Mouse (Mus musculus) midbrain, postnatal 0 days (tissue): ENCODE measurements around the gene C1rl. TPM values are rescaled to one million over a fixed set of nuclear protein-coding genes. Genes with fewer than 3 reads are reported as not detected.

Source experiments
- ATAC-seq: fragments of 200-750 bp; cut with Nextera tagmentation; 2 replicates; pipeline ENCODE4 v1.8.0; 2017; ENCODE audit warnings: moderate number of reproducible peaks, mild to moderate bottlenecking, moderate TSS enrichment, moderate library complexity; ENCODE audit not compliant: low FRiP score
- DNase-seq: peaks from one replicate; pipeline ENCODE4 v3.0.0-alpha.2; 2015; ENCODE audit warnings: low spot score
- H3K27ac ChIP-seq: fragments of 300-500 bp; sonication (generic); 2 replicates; pipeline ENCODE4 v1.5.1; 2014; ENCODE audit warnings: low read depth, mild to moderate bottlenecking, low read length, mixed read lengths
- H3K27me3 ChIP-seq: fragments of 300-500 bp; sonication (generic); 2 replicates; pipeline ENCODE4 v1.6.1; 2014; ENCODE audit warnings: low read length, control low read depth, mixed read lengths; ENCODE audit not compliant: insufficient read depth
- H3K36me3 ChIP-seq: fragments of 300-500 bp; sonication (generic); 2 replicates; pipeline ENCODE4 v1.6.1; 2014; ENCODE audit warnings: low read length, control low read depth, mixed read lengths; ENCODE audit not compliant: insufficient read depth
- H3K4me1 ChIP-seq: fragments of 300-500 bp; sonication (generic); 2 replicates; pipeline ENCODE4 v1.6.1; 2014; ENCODE audit warnings: mild to moderate bottlenecking, control low read depth, antibody characterized with exemption, low read length, mixed read lengths; ENCODE audit not compliant: insufficient read depth
- H3K4me2 ChIP-seq: fragments of 300-500 bp; sonication (generic); 2 replicates; pipeline ENCODE4 v1.6.1; 2014; ENCODE audit warnings: low read depth, mild to moderate bottlenecking, low read length, mixed read lengths; ENCODE audit not compliant: poor library complexity, severe bottlenecking
- H3K4me3 ChIP-seq: fragments of 300-500 bp; sonication (generic); 2 replicates; pipeline ENCODE4 v1.5.1; 2014; ENCODE audit warnings: low read depth, mild to moderate bottlenecking, low read length, moderate library complexity
- H3K9ac ChIP-seq: fragments of 300-500 bp; sonication (generic); replicated peaks from 2 replicates; pipeline ENCODE4 v1.6.1; 2014; ENCODE audit warnings: mild to moderate bottlenecking, low read length, moderate library complexity, mixed read lengths; ENCODE audit not compliant: poor library complexity, severe bottlenecking
- H3K9me3 ChIP-seq: fragments of 300-500 bp; sonication (generic); 2 replicates; pipeline ENCODE4 v1.6.1; 2016; ENCODE audit warnings: low read length, control low read depth
- CTCF ChIP-seq: IDR thresholded peaks from 2 replicates; pipeline ENCODE4 v1.5.1; 2016; ENCODE audit warnings: antibody characterized with exemption, mild to moderate bottlenecking
- WGBS: fragments of 180-500 bp; shearing (Covaris S2); extraction: QIAGEN DNeasy Blood & Tissue Kit; methylation state at CpG from one replicate; pipeline ENCODE4 v1.1.7; 2014; 5-methylcytosine and 5-hydroxymethylcytosine counted together
- polyA plus RNA-seq: library from polyadenylated mRNA; unstranded; fragments of >200 nt; fragmentation: Nextera tagmentation; extraction: Ambion mirVana; gene quantifications from 2 replicates; pipeline ENCODE4 v1.2.1, GENCODE M21; 2015
- total RNA-seq: library from RNA; depleted of rRNA; stranded (reverse); fragments of >200 nt; gene quantifications from 2 replicates; pipeline ENCODE4 v1.2.3, GENCODE M21; 2014

Gene C1rl
- total and polyA plus RNA-seq, 2 experiments from 2014 or later, result 0.35 TPM; not detected in 1

DNA sequence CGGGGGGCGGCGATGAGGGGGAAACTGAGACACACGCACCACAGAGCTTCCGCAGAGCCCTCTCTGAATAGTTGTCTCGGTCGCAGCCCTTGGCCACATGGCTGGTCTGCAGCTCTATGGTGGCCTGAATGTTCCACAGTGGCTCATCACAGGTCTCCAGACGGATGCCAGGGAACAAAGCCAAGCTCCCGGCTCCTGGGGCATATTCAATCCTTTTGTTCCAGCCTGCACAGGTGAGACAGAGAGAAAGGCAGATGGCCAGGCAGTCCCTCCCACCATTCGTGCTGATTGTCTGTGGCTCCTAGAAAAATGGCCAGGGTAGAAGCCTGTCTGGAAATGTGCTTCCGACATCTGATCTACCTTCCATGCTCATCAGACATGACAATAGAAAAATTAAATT, 34.4 kb upstream of the C1rl start:
- Histone ChIP-seq H3K4me3 (no peak overlapping the region), H3K9ac (no peak overlapping the region), H3K36me3 (peaks cover 24% of the 10 kb centered on the region), H3K27ac (no peak overlapping the region), H3K4me2 (no peak overlapping the region), H3K4me1 (peaks cover 4% of the 10 kb centered on the region; the same call in 1 of the 2 replicates), H3K27me3 (no peaks in the 10 kb centered on the region), H3K9me3 (no peaks in the 10 kb centered on the region)
- DNase-seq (peak; percentile 28), ATAC-seq (no peak)
- no peak for TF ChIP-seq CTCF
- 92% methylated on average over 11 of the region's 11 CpGs for WGBS

DNA sequence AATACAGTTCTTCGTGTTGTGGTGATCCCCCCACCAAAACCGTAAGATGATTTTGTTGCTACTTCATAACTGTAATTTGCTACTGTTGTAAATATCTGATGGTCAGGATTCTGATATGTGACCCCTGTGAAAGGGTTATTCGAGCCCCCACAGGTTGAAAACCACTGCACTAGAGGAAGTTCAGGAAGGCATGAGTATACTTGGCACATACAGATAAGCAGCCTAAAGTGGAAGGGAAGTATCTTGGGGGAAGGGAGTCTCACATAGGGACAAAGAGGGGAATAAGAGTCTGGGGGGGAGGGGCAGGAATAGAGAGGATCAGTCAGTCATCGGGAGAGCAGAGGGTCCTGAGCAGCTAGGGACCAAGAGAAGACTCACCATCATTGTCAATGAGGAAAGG, 33.5 kb upstream of the C1rl start:
- Histone ChIP-seq H3K9me3 (no peaks in the 10 kb centered on the region), H3K27me3 (no peaks in the 10 kb centered on the region), H3K36me3 (peaks cover 24% of the 10 kb centered on the region), H3K27ac (no peak overlapping the region), H3K9ac (no peak overlapping the region), H3K4me3 (no peak overlapping the region), H3K4me1 (peaks cover 4% of the 10 kb centered on the region; the same call in 1 of the 2 replicates), H3K4me2 (no peak overlapping the region)
- TF ChIP-seq CTCF, result no peak
- DNase-seq, result no peak
- WGBS, result 89% methylated on average over 4 of the region's 4 CpGs
- no peak for ATAC-seq

DNA sequence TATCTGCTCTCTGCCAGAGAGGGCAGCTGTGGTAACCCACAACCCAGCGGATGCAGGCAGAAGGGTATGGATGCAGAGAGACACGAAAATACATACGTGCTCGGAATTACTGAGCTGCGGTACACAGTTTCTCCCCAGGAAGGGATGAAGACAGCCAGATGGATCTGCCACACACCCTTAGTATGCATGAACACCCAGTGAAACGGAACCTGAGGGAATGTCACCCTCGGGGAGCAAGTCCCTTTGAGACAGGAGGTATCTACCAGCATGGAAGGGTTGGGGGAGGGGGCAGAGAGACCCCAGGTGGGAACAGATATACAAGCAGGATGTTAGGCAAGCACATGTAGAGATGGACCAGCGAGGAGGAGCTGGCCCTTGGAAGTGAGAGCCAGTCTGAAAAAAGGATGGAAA, 29.0 kb upstream of the C1rl start:
- H3K9ac ChIP-seq, result peak overlapping the region; percentile 91
- no peaks in the 10 kb centered on the region for H3K27me3 ChIP-seq
- 0 out of 2 replicates have a peak, but pooled peaks cover 11% of the 10 kb centered on the region for H3K36me3 ChIP-seq
- TF ChIP-seq CTCF, result no peak; the same call in 1 of the 2 replicates
- ATAC-seq (peak; percentile 43), DNase-seq (peak; percentile 46)
- 10% methylated on average over 8 of the region's 8 CpGs for WGBS
- H3K4me1 ChIP-seq, result peaks cover 8% of the 10 kb centered on the region; the same call in 1 of the 2 replicates
- no peaks in the 10 kb centered on the region for H3K9me3 ChIP-seq
- peak overlapping the region; percentile 82 for H3K4me2 ChIP-seq
- peak overlapping the region; percentile 70 for H3K4me3 ChIP-seq
- H3K27ac ChIP-seq, result peak overlapping the region; percentile 95

DNA sequence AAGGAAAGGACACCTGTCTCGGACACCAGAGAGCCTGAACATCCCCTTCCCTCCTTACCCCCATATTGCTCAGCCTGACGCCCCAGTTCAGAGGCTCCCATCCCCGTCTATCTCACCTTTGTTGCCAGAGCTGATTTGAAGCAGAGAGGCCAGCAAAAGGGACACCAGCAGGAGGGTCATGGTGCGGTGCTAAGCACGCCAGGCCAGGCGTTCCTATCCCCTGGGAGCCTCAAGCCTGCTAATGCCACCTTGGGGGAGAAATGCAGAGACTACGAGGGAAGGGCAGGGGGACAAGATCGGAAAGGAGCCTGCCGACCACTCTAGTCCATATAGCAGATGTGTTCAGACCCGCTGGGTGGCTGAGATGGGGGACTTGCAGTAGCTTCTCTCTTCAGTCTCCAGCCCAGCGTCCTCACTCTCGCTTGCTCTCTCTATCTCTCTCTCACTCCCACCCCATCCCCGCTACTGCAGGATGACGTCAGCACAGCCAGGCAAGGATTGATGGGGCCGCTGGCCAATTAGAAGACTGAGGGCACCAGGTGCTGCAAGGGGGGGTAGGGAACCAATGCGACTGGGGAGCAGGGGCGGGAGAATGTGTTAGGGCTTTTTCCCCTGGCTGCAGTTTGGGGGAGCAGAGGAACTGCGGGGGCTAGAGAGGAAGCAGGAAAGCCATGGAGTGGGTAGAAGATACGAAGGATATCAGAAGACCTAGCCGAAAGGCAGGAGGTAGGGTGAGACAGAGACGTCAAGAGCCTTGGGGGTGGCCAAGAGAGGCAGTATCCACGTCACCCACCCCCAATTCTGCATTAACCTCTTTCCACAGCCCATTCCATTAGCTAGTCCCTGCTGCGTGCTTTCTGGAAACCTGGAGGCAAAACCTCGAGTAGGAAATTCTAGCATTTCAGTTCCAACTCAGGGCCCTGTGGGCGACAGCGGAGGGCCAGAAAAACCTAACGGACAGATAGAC, 28.3 kb upstream of the C1rl start, which contains the start of gene Clstn3:
Clstn3 (minus strand) TSS at position 490 of the 967 bp plus-strand sequence.
- peak; percentile 97 for DNase-seq
- H3K9ac ChIP-seq, result peak within 1 kb of the TSS; percentile 91
- H3K4me2 ChIP-seq, result peak within 1 kb of the TSS; percentile 82
- H3K27ac ChIP-seq, result peak within 1 kb of the TSS; percentile 95
- no peaks in the 10 kb centered on the region for H3K9me3 ChIP-seq
- ATAC-seq, result peak; percentile 96
- TF ChIP-seq CTCF, result peak; percentile 11; the same call in 1 of the 2 replicates
- H3K27me3 ChIP-seq, result no peaks in the 10 kb centered on the region
- peak within 1 kb of the TSS; percentile 70 for H3K4me3 ChIP-seq
- 3% methylated on average over 27 of the region's 27 CpGs for WGBS
- H3K36me3 ChIP-seq, result 0 out of 2 replicates have a peak, but pooled peaks cover 8% of the 10 kb centered on the region
- H3K4me1 ChIP-seq, result peaks cover 8% of the 10 kb centered on the region; the same call in 1 of the 2 replicates

DNA sequence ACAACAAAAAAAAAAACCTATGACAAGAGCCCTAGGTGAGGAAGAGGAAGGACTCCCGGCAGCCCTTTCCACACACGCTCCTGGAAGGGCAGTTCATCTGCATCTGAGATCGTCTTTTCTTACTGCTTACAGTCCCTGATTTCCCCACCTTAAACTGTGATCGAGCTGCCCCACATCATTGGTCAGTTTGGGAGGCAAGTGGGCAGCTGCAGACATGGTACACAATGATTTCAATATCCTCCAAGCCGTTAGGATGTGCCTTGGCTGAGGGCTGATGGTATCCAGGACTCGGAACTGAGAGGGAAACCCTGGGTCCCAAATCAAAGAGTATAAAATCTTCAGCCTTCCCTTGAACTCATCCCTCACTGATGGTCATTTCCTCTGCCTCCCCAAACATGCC, 27.6 kb upstream of the C1rl start:
- no peaks in the 10 kb centered on the region for H3K9me3 ChIP-seq
- WGBS, result 32% methylated on average over 6 of the region's 6 CpGs
- ATAC-seq (no peak), DNase-seq (no peak)
- peak overlapping the region; percentile 82 for H3K4me2 ChIP-seq
- H3K4me3 ChIP-seq, result peak overlapping the region; percentile 70
- TF ChIP-seq CTCF, result no peak
- H3K9ac ChIP-seq, result peak overlapping the region; percentile 91
- H3K36me3 ChIP-seq, result 0 out of 2 replicates have a peak, but pooled peaks cover 3% of the 10 kb centered on the region
- peaks cover 8% of the 10 kb centered on the region; the same call in 1 of the 2 replicates for H3K4me1 ChIP-seq
- peak overlapping the region; percentile 95 for H3K27ac ChIP-seq
- no peaks in the 10 kb centered on the region for H3K27me3 ChIP-seq
